In genomic region chr2:112507444-112507843, GRCm38 (mm10) we compare ENCODE assay signal across 17 mouse cellular contexts. TPM values are rescaled to one million over a fixed set of nuclear protein-coding genes. Genes with fewer than 3 reads are reported as not detected.
"Had no signal": no experiment of that assay in that cellular context is flagged by ENCODE, and none has a peak within 500 bp of the region (broad histone marks: within the 10 kb centered on the region; RNA-seq: fewer than 3 reads in every experiment).

No protein-coding gene starts in this region.

- H3K36me3 ChIP-seq: limb, embryonic 15.5 days; liver, embryonic 12.5 days; lung, embryonic 15.5 days; midbrain, embryonic 13.5 days; stomach, embryonic 15.5 days had no signal

- H3K4me3 ChIP-seq: left cerebral cortex, adult 2 months; limb, embryonic 15.5 days; liver, embryonic 12.5 days; lung, embryonic 15.5 days; midbrain, embryonic 13.5 days; stomach, embryonic 15.5 days had no signal

- ATAC-seq: liver, embryonic 12.5 days; midbrain, embryonic 13.5 days had no signal

- H3K9me3 ChIP-seq: limb, embryonic 15.5 days; liver, embryonic 12.5 days; lung, embryonic 15.5 days; midbrain, embryonic 13.5 days; stomach, embryonic 15.5 days had no signal

- DNase-seq: kidney, adult 8-10 months; kidney, postnatal 25 days; lung, postnatal 14 days; retina, postnatal 1 day; thymus, adult 2 months; thymus, postnatal 25 days had no signal

- H3K9ac ChIP-seq: limb, embryonic 15.5 days; liver, embryonic 12.5 days; lung, embryonic 15.5 days; midbrain, embryonic 13.5 days; stomach, embryonic 15.5 days had no signal

- H3K27ac ChIP-seq: left cerebral cortex, adult 2 months; limb, embryonic 15.5 days; liver, embryonic 12.5 days; lung, embryonic 15.5 days; macrophage; midbrain, embryonic 13.5 days; stomach, embryonic 15.5 days had no signal

- H3K4me1 ChIP-seq: limb, embryonic 15.5 days; lung, embryonic 15.5 days; midbrain, embryonic 13.5 days; stomach, embryonic 15.5 days had no signal

- H3K4me2 ChIP-seq: limb, embryonic 15.5 days; liver, embryonic 12.5 days; lung, embryonic 15.5 days; midbrain, embryonic 13.5 days; stomach, embryonic 15.5 days had no signal

- H3K27me3 ChIP-seq: limb, embryonic 15.5 days; liver, embryonic 12.5 days; lung, embryonic 15.5 days; midbrain, embryonic 13.5 days; stomach, embryonic 15.5 days had no signal

RNA-seq across cellular contexts. Expression of gene Chrm5, which starts 26.9 kb away (rescaled TPM):
- polyA plus RNA-seq: liver, embryonic 12.5 days; liver, embryonic 16.5 days; lung, embryonic 15.5 days; macrophage; neural tube, embryonic 11.5 days; spleen, adult 2 months; stomach, embryonic 15.5 days; testis, adult 2 months; thymus, adult 2 months had no signal
